Mouse (Mus musculus) lung, postnatal 14 days (tissue): Measurements from ENCODE around the gene Tesk2.
"Not testable (repeated sequence)": the region's sequence is repeated elsewhere in the genome, so short reads cannot be mapped to it uniquely, and the experiment has no call there.

Experiments
- DNase-seq: peaks from one replicate; pipeline ENCODE4 v3.0.0; 2021

Tesk2 gene

GRCm38 (mm10) chr4:116794273-116794672, 73.5 kb downstream of the Tesk2 start:
- DNase-seq, result no peak

GRCm38 (mm10) chr4:116796442-116797110, 75.8 kb downstream of the Tesk2 start:
- no peak for DNase-seq

DNA sequence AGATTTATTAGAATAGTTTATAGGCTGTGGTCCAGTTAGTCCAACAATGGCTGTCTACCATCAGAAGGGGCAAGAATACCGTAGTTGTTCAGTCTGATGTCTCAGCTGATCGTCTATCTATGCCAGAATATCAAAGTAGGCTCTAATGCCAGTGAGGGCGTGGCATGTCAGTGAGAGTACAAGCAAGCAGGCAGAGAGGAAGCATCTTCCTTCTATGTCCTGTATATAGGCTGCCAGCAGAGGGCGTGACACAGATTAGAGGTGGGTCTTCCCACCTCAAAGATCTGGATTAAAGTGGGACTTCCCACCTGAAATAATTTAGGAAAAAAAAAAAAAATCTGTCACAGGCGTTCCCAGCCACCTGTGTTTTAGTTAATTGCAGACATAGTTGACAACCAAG, 79.2 kb downstream of the Tesk2 start:
- peak; percentile 10 for DNase-seq

DNA sequence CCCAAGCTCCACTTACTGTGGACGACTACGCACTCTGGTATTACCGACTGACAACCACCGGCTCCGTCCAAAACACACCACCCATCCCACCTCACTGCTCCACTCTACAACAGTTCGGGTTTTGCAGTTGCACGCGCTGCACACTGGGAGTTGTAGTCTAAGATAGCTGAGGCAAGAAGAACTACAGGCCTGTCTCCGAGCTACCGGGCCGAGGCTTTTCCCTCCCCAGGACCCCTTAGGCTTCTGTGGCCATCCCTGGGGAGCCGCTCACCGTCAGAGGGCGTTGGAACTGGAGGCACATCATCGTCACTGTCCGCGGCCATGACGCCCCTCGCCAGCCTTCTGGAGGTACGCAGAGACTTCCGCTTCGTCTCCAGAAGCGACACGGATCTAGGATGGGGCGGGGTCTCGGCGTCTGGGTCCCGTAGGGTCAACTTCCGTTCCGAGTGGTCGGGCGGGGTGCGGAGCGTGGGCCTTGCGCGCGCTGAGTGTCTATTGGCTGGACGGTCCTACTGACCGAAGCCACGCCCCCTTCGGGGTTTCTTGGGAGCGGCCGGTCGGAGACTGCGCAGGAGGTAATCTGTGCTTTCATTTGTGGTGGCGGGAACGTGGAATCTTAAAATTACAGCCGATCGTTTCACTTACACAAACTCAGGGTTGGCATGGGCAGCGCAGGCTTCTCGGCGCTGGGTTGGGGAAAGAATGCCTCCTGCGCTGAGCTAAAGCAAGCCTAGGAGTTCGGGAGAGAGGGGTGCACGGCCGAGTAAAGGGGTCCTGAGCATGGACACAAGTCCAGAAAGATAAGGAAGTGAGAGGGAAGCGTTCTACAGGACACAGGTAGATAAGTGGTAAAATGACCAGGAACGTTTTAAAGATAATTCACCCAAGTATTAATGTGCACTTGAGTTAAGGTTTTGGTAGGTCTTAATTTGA, 86.7 kb downstream of the Tesk2 start, which contains the start of the genes Toe1 and Mutyh:
TSS of gene Toe1 (minus strand) at position 444 of the 933 bp plus-strand sequence.
TSS of gene Mutyh (plus strand) at position 527 of the 933 bp plus-strand sequence.
- peak; percentile 95 for DNase-seq

GRCm38 (mm10) chr4:116811012-116811411, 90.3 kb downstream of the Tesk2 start:
- DNase-seq, result no peak

GRCm38 (mm10) chr4:116815276-116815675, 94.5 kb downstream of the Tesk2 start:
- no peak for DNase-seq

DNA sequence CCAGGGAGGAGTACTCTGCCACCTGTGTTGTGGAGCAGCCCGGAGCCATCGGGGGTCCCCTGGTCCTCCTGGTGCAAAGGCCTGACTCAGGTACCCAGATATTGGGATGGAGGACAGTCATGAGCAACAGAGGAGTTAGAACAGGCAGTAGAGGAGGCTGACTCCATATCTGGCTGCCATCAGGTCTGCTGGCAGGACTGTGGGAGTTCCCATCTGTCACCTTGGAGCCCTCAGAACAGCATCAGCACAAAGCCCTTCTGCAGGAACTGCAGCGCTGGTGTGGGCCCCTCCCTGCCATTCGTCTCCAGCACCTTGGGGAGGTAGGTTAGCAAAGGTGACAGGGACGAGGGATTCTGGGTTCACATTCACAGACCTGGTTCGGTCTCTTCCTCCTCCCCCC, 96.7 kb downstream of the Tesk2 start:
- no peak for DNase-seq

- no peak for DNase-seq
These were observed 99.5 kb downstream of the Tesk2 start for GRCm38 (mm10) chr4:116819968-116820901.

DNA sequence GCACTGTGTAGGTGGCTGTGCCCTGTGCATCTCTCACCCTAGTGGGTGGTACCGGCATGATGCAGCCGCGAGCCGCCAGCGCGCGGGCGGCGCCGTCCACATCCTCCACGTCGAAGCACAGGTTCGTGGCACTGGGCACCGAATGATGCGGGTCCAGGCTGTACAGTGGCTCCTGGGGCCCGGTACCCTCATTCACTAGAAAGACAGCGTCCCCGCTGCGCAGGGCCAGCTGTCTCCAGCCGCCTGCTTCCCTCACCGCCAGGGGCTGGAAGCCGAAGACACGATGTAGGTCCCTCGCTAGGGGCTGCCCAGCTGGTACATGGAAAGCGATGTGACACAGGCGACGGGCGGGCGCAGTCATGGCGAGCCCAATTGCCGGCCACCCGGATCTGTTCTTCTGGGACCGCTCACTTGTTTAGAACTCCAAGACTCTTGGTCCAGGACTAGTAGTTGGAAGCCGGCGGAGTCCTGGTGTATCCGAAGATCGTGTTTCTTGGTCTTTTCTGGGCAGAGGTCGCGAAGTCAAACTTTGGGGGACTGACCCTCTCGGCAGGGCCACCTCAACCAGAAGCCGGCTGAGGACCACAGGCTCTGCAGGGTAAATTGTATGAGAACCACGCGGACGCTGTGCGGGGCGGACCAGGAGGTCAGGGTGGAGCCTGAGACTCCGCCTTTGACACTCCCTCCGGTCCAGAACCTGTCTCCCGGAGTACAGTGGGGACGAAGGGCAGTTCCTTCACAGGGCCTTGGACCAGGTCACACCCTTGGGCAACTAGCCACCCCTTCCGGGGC, 100.3 kb downstream of the Tesk2 start:
- peak; percentile 67 for DNase-seq

GRCm38 (mm10) chr4:116821694-116822016, 100.9 kb downstream of the Tesk2 start, which contains the start of gene Hpdl:
Hpdl (minus strand) TSS chr4:116821707.
- no peak for DNase-seq

GRCm38 (mm10) chr4:116824541-116825004, 103.8 kb downstream of the Tesk2 start:
- DNase-seq, result peak; percentile 70

- DNase-seq, result peak; percentile 23
These were observed 107.1 kb downstream of the Tesk2 start for GRCm38 (mm10) chr4:116827819-116828218.

GRCm38 (mm10) chr4:116829364-116830069, 108.8 kb downstream of the Tesk2 start:
- DNase-seq, result peak; percentile 32

GRCm38 (mm10) chr4:116830070-116830368, 109.3 kb downstream of the Tesk2 start:
- no peak for DNase-seq

- DNase-seq, result no peak
These were observed 118.3 kb downstream of the Tesk2 start for GRCm38 (mm10) chr4:116838999-116839398.

- DNase-seq, result not testable (repeated sequence)
These were observed 119.3 kb downstream of the Tesk2 start for GRCm38 (mm10) chr4:116840096-116840495.

DNA sequence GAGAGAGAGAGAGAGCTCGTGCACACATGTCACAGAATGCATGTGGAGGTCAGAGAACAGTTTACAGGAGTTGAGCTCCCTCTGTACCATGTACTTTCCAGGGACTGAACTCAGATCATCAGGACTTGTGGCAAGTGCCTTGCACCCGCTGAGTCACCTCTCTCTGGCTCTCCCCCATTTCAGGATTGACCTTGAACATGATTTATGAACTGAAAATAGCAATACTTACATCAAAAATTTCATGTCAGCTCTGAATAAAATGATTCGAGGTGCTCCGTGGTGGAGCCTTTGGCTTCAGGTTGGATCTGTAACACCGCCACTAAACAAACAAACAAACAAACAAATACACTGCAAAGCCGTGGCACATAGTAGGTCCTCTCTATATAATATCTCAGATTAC, 120.1 kb downstream of the Tesk2 start:
- no peak for DNase-seq

GRCm38 (mm10) chr4:116844324-116844723, 123.6 kb downstream of the Tesk2 start:
- DNase-seq, result no peak

GRCm38 (mm10) chr4:116849901-116850300, 129.2 kb downstream of the Tesk2 start:
- no peak for DNase-seq

GRCm38 (mm10) chr4:116854286-116854685, 133.5 kb downstream of the Tesk2 start:
- no peak for DNase-seq
